Comparison of ENCODE assay signal across 8 mouse cellular contexts in the genomic region with DNA sequence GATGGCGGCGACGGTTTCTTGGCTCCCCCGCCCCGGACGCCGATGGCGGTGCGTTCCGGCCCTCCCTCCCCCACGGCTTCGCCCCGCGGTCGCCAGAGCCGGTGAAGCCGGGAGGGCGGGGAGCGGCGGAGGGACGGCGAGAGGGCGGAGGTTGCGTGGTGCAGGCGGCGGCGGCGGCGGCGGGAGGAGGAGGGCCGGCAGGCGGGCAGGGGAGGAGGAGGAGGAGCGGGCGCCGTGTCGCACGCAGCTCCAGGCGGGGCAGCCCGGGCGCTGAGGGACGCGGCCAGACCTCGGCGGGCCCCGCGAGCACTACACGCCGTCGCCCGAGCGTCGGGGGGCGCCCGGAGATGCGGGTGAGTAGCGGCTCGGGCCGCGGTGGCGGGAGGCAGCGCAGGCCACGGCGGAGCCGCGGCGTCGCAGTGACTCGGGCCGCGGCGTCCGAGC. TPM values are rescaled to one million over a fixed set of nuclear protein-coding genes. Genes with fewer than 3 reads are reported as not detected.
DNase-seq lines count a peak whose midpoint lies in the region; ATAC-seq lines count a peak whose summit lies in the region.

No protein-coding gene starts in this region.

- DNase-seq in gastrocnemius, adult 8-10 months (ENCODE audit: low spot score in 2 of 2) = peak; percentile 67 to 77
- peak; percentile 56 to 90 for DNase-seq in left cerebral cortex, postnatal 10 days (ENCODE audit: extremely low spot score in 1 of 2, low spot score in 2 of 2)
- DNase-seq in right cerebral cortex, postnatal 10 days (ENCODE audit: low spot score in 2 of 2) = peak; percentile 79 to 81
- peak; percentile 77 to 86 for DNase-seq in urinary bladder, postnatal 36 days (ENCODE audit: low spot score in 2 of 2)

- intact Hi-C loops in left cerebral cortex, postnatal 10 days (cut with DNase I) = loop anchor here (10.0 kb wide), 1 partner anchor 139 kb away; no protein-coding TSS in a partner anchor

- ATAC-seq in activated CD4-positive, CD25-positive, alpha-beta regulatory T cell, adult 4 months = peak; percentile 67
- peak; percentile 55 for ATAC-seq in common myeloid progenitor, adult 5-6 weeks (replicated peaks; ENCODE audit: low read depth, poor library complexity, severe bottlenecking)
- ATAC-seq in inflammation-experienced regulatory T-cells, adult 6 months = peak; percentile 62
- peak; percentile 72 for ATAC-seq in megakaryocyte progenitor cell, adult 5-6 weeks (replicated peaks; ENCODE audit: poor library complexity)

RNA-seq across cellular contexts. Expression of gene Cul1, which starts 1.0 kb away (rescaled TPM):
- polyA plus RNA-seq in activated CD4-positive, CD25-positive, alpha-beta regulatory T cell, adult 4 months (2017; shearing (Covaris generic)) = 10 to 100 TPM; 65.3 to 70.8 TPM
- total RNA-seq in common myeloid progenitor, adult 5-6 weeks (2017) = 142 and 143 TPM in 2 replicates
- 10 to 100 TPM; 61.5 to 72.4 (median 69.9) TPM for total RNA-seq in gastrocnemius, adult 8-10 months (2022)
- 10 to 100 TPM; 62.2 to 69.1 (median 68.9) TPM for polyA plus RNA-seq in inflammation-experienced regulatory T-cells, adult 6 months (2017; shearing (Covaris generic))
- total RNA-seq in left cerebral cortex, postnatal 10 days (2021) = 100 to 1,000 TPM; 117 to 119 TPM
- 193 and 214 TPM in 2 replicates for total RNA-seq in megakaryocyte progenitor cell, adult 5-6 weeks (2015)
- 122 and 139 TPM in 2 replicates for total RNA-seq in megakaryocyte progenitor cell, adult 5-6 weeks (2017)

Comparison
In these comparisons a context has a peak if more than half of its experiments do, and no peak if none do; other contexts are left out.
1. Peak in every context shown above with its lines: DNase-seq and ATAC-seq.